In genomic region chr1:185203909-185204661, GRCm38 (mm10) we compare ENCODE assay signal across 8 mouse cellular contexts. TPM values are rescaled to one million over a fixed set of nuclear protein-coding genes. Genes with fewer than 3 reads are reported as not detected.
DNase-seq lines count a peak whose midpoint lies in the region; ATAC-seq and TF ChIP-seq lines count a peak whose summit lies in the region.

Rab3gap2 (plus strand) TSS chr1:185204117.

- no peaks in the 10 kb centered on the region for H3K27me3 ChIP-seq in heart, embryonic 11.5 days (ENCODE audit: control insufficient read depth, insufficient read depth, low read length)
- H3K27me3 ChIP-seq in kidney, embryonic 16.5 days (ENCODE audit: insufficient read depth, low read length) = no peaks in the 10 kb centered on the region
- no peaks in the 10 kb centered on the region for H3K27me3 ChIP-seq in liver, adult 2 months (ENCODE audit: control insufficient read depth, insufficient read depth, low read length)
- H3K27me3 ChIP-seq in myocyte (ENCODE audit: control insufficient read depth, insufficient read depth, insufficient read length) = no peaks in the 10 kb centered on the region
- no peaks in the 10 kb centered on the region for H3K27me3 ChIP-seq in splenic B cell, adult 2 months (ENCODE audit: control insufficient read depth, insufficient read depth, low read length, poor library complexity, severe bottlenecking)

- no peaks in the 10 kb centered on the region for H3K36me3 ChIP-seq in heart, embryonic 11.5 days (ENCODE audit: control insufficient read depth, insufficient read depth, low read length)
- H3K36me3 ChIP-seq in kidney, embryonic 16.5 days (ENCODE audit: insufficient read depth, low read length) = 0 out of 2 replicates have a peak, but pooled peaks cover 2% of the 10 kb centered on the region
- H3K36me3 ChIP-seq in liver, adult 2 months (ENCODE audit: control insufficient read depth, insufficient read depth, low read length) = no peaks in the 10 kb centered on the region
- peaks cover 5% of the 10 kb centered on the region for H3K36me3 ChIP-seq in myocyte (ENCODE audit: control insufficient read depth, insufficient read depth)
- no peaks in the 10 kb centered on the region; the same call in 1 of the 2 replicates for H3K36me3 ChIP-seq in splenic B cell, adult 2 months (ENCODE audit: control insufficient read depth, insufficient read depth, low read length, poor library complexity, severe bottlenecking)

- under 1% methylated on average over 57 of the region's 57 CpGs for WGBS in heart, embryonic 11.5 days (ENCODE audit: insufficient replicate concordance)
- whole genome bisulfite sequencing in kidney, embryonic 16.5 days = under 1% methylated on average over 57 of the region's 57 CpGs
- WGBS in liver, adult 2 months = under 1% methylated on average over 57 of the region's 57 CpGs

- peak within 1 kb of the TSS; percentile 26 for H3ac ChIP-seq in myocyte (ENCODE audit: control insufficient read depth, insufficient read length)

- peaks cover 19% of the 10 kb centered on the region for H3K79me2 ChIP-seq in liver, adult 2 months (ENCODE audit: control insufficient read depth, insufficient read depth, low read length)
- H3K79me2 ChIP-seq in myocyte (ENCODE audit: control insufficient read depth, insufficient read depth) = peaks cover 42% of the 10 kb centered on the region

- peak within 1 kb of the TSS; percentile 85 for H3K4me3 ChIP-seq in heart, embryonic 11.5 days (ENCODE audit: low read depth, low read length)
- H3K4me3 ChIP-seq in kidney, embryonic 16.5 days (ENCODE audit: low read length) = peak within 1 kb of the TSS; percentile 95
- H3K4me3 ChIP-seq in liver, adult 2 months (ENCODE audit: insufficient read depth, low read depth, low read length) = peak within 1 kb of the TSS; percentile 81
- peak within 1 kb of the TSS; percentile 49 for H3K4me3 ChIP-seq in myocyte

- TF ChIP-seq CTCF in liver, adult 2 months (IDR thresholded peaks at IDR 0.05; ENCODE audit: low read depth, low read length) = no peak

- peak; percentile 100 for DNase-seq in B cell, adult 2 months
- DNase-seq in brain, adult 2 months (ENCODE audit: low read depth, low spot score) = peak; percentile 98
- peak; percentile 93 for DNase-seq in liver, adult 2 months (ENCODE audit: extremely low read depth, low read depth, low spot score)
- DNase-seq in splenic B cell, adult 2 months (ENCODE audit: low read depth, low spot score) = peak; percentile 99

- peak; percentile 89 for ATAC-seq in erythroblast, adult 5-6 weeks (replicated peaks; ENCODE audit: low FRiP score, poor library complexity, severe bottlenecking)
- ATAC-seq in heart, embryonic 11.5 days (replicated peaks; ENCODE audit: insufficient number of reproducible peaks, low FRiP score, low TSS enrichment) = peak; percentile 98
- peak; percentile 96 for ATAC-seq in kidney, embryonic 16.5 days (ENCODE audit: low FRiP score, low TSS enrichment)

- TF ChIP-seq POLR2A in liver, adult 2 months (IDR thresholded peaks at IDR 0.05; ENCODE audit: extremely low read depth, insufficient read depth, low read length) = peak; percentile 79
- peak; percentile 89 for TF ChIP-seq POLR2A in myocyte (IDR thresholded peaks at IDR 0.05; ENCODE audit: insufficient read length, low read depth)

- H3K4me1 ChIP-seq in heart, embryonic 11.5 days (ENCODE audit: control insufficient read depth, insufficient read depth, low read length) = peaks cover 14% of the 10 kb centered on the region
- H3K4me1 ChIP-seq in kidney, embryonic 16.5 days (ENCODE audit: insufficient read depth, low read length) = peaks cover 17% of the 10 kb centered on the region
- H3K4me1 ChIP-seq in liver, adult 2 months (ENCODE audit: control insufficient read depth, insufficient read depth, low read length) = peaks cover 7% of the 10 kb centered on the region

- peak within 1 kb of the TSS; percentile 86 for H3K27ac ChIP-seq in heart, embryonic 11.5 days (ENCODE audit: low read depth, low read length)
- peak within 1 kb of the TSS; percentile 84 for H3K27ac ChIP-seq in kidney, embryonic 16.5 days (ENCODE audit: low read length)
- peak within 1 kb of the TSS; percentile 91 for H3K27ac ChIP-seq in liver, adult 2 months (replicated peaks; ENCODE audit: insufficient read depth, low read depth, low read length)

- H3K9me3 ChIP-seq in heart, embryonic 11.5 days (replicated peaks; ENCODE audit: control insufficient read depth, low read length) = no peaks in the 10 kb centered on the region
- no peaks in the 10 kb centered on the region for H3K9me3 ChIP-seq in kidney, embryonic 16.5 days (ENCODE audit: low read length)

- H3K9ac ChIP-seq in heart, embryonic 11.5 days (ENCODE audit: low read depth, low read length) = peak within 1 kb of the TSS; percentile 87
- H3K9ac ChIP-seq in kidney, embryonic 16.5 days (replicated peaks; ENCODE audit: low read length) = peak within 1 kb of the TSS; percentile 94
- H3K9ac ChIP-seq in liver, adult 2 months (ENCODE audit: low read depth, low read length) = peak within 1 kb of the TSS; percentile 86

- H3K4me2 ChIP-seq in heart, embryonic 11.5 days = peak within 1 kb of the TSS; percentile 93
- H3K4me2 ChIP-seq in kidney, embryonic 16.5 days (replicated peaks; ENCODE audit: low read depth, low read length) = peak within 1 kb of the TSS; percentile 83
- H3K4me2 ChIP-seq in myocyte (ENCODE audit: low read depth) = peak within 1 kb of the TSS; percentile 67

TF ChIP-seq in myocyte, 11 proteins besides CTCF, POLR2A, EP300 and RAD21:
- no peak for TF ChIP-seq TCF3 (IDR thresholded peaks at IDR 0.05; ENCODE audit: insufficient read length, low read depth)
- TF ChIP-seq E2F4 (IDR thresholded peaks at IDR 0.05; ENCODE audit: insufficient read depth) = no peak
- no peak for TF ChIP-seq CEBPB (IDR thresholded peaks at IDR 0.05; ENCODE audit: insufficient read depth, poor library complexity, severe bottlenecking)
- peak; percentile 85 for TF ChIP-seq POLR2AphosphoS2 (IDR thresholded peaks at IDR 0.05; ENCODE audit: insufficient read length, low read depth)
- TF ChIP-seq TCF12 (IDR thresholded peaks at IDR 0.05; ENCODE audit: insufficient read depth, poor library complexity, severe bottlenecking) = no peak
- TF ChIP-seq USF1 (IDR thresholded peaks at IDR 0.05; ENCODE audit: low read depth) = peak; percentile 94
- TF ChIP-seq MYOD1 (IDR thresholded peaks at IDR 0.05; ENCODE audit: control insufficient read depth in 1 of 3, insufficient read length in 2 of 3, low read depth in 2 of 3) = peak in 1 of 3 experiments; percentile 44
- no peak for TF ChIP-seq MAX (IDR thresholded peaks at IDR 0.05; ENCODE audit: low read depth)
- TF ChIP-seq SRF (IDR thresholded peaks at IDR 0.05; ENCODE audit: control insufficient read depth, insufficient read length, low read depth) = no peak
- no peak for TF ChIP-seq REST (IDR thresholded peaks at IDR 0.05; ENCODE audit: insufficient read depth, insufficient read length)
- TF ChIP-seq MYOG (IDR thresholded peaks at IDR 0.05; ENCODE audit: control insufficient read depth in 1 of 3, insufficient read depth in 1 of 3, insufficient read length in 2 of 3, low read depth in 2 of 3) = peak in 1 of 3 experiments; percentile 29

RNA-seq across cellular contexts. Expression of gene Rab3gap2, which starts in this region (rescaled TPM):
- total RNA-seq in erythroblast, adult 5-6 weeks (2015; ENCODE audit: low replicate concordance) = 12.7 and 21.3 TPM in 2 replicates
- 14.4 and 14.7 TPM in 2 replicates for total RNA-seq in erythroblast, adult 5-6 weeks (2017; ENCODE audit: low replicate concordance)
- 18.9 and 19.1 TPM in 2 replicates for polyA plus RNA-seq in heart, embryonic 11.5 days (2014; fragmentation: Nextera tagmentation; extraction: Ambion mirVana)
- 23.1 and 23.8 TPM in 2 replicates for polyA plus RNA-seq in kidney, embryonic 16.5 days (2015; fragmentation: Nextera tagmentation; extraction: Ambion mirVana)
- total RNA-seq in liver, adult 2 months (2014; rRNA removed) = 12.4 and 14.0 TPM in 2 replicates
- polyA plus RNA-seq in liver, adult 2 months (2012; rRNA removed) = 6.8 and 9.3 TPM in 2 replicates
- 32.2 TPM for polyA plus RNA-seq in myocyte (2012; fragmentation: generic; extraction: Trizol)

Comparison
In these comparisons a context has a peak if more than half of its experiments do, and no peak if none do; other contexts are left out.
1. Peak in every context shown above with its lines: DNase-seq, ATAC-seq, H3K4me3 ChIP-seq and H3K27ac ChIP-seq.